18 mouse cellular contexts compared by ENCODE assay signal in the genomic region with DNA sequence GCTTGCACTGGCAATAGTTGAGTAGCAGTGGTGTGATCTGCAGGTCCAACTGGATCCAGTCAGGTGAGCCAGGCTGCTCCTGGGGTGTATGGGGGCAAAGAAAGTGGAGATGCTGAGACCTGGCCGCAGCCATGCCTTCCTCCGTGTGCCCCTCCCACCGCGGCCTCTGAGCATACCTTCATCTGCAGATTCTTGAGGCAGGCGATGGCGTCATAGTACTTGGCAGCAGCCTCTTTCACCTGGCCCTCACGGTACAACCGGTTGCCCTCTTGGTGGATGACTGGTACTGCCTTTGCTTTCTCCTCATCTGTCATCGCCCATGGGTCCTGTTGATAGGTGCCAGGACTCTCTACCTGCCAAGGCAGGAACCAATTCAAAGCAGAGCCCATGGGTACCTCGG. TPM values are rescaled to one million over a fixed set of nuclear protein-coding genes. Genes with fewer than 3 reads are reported as not detected.
"Had no signal": no experiment of that assay in that cellular context is flagged by ENCODE, and none has a peak within 500 bp of the region (broad histone marks: within the 10 kb centered on the region; RNA-seq: fewer than 3 reads in every experiment).

No protein-coding gene starts in this region.

- H3K9me3 ChIP-seq: limb, embryonic 15.5 days; midbrain, embryonic 10.5 days; neural tube, embryonic 15.5 days; stomach, embryonic 15.5 days had no signal

- H3K4me3 ChIP-seq: limb, embryonic 15.5 days; midbrain, embryonic 10.5 days; neural tube, embryonic 15.5 days; stomach, embryonic 15.5 days had no signal

- H3K4me2 ChIP-seq: limb, embryonic 15.5 days; neural tube, embryonic 15.5 days; stomach, embryonic 15.5 days had no signal

- DNase-seq: kidney, adult 11 months; kidney, adult 9 months; kidney, postnatal 14 days; left cerebral cortex, postnatal 4 days; lung, adult 18-20 months; right cerebral cortex, adult 18-20 months; right cerebral cortex, postnatal 25 days had no signal

- H3K27ac ChIP-seq: limb, embryonic 15.5 days; liver, embryonic 14.5 days; midbrain, embryonic 10.5 days; neural tube, embryonic 15.5 days; stomach, embryonic 15.5 days had no signal

- ATAC-seq: midbrain, embryonic 16.5 days had no signal

- H3K9ac ChIP-seq: limb, embryonic 15.5 days; liver, embryonic 14.5 days; neural tube, embryonic 15.5 days; stomach, embryonic 15.5 days had no signal

- H3K27me3 ChIP-seq: limb, embryonic 15.5 days; neural tube, embryonic 15.5 days; stomach, embryonic 15.5 days had no signal

RNA-seq across cellular contexts. Expression of a gene that starts 24.4 kb away (rescaled TPM):
- total RNA-seq: layer of hippocampus, postnatal 14 days; left cerebral cortex, postnatal 10 days; left cerebral cortex, postnatal 4 days had no signal
- polyA plus RNA-seq: large intestine, adult 2 months; limb, embryonic 15.5 days; liver, embryonic 14.5 days; lung, embryonic 16.5 days; midbrain, embryonic 10.5 days; neural tube, embryonic 11.5 days; neural tube, embryonic 15.5 days; stomach, embryonic 15.5 days had no signal

RNA-seq across cellular contexts. Expression of a gene that starts 28.7 kb away (rescaled TPM):
- total RNA-seq: layer of hippocampus, postnatal 14 days; left cerebral cortex, postnatal 4 days had no signal
- polyA plus RNA-seq: lung, embryonic 16.5 days; midbrain, embryonic 10.5 days; neural tube, embryonic 11.5 days had no signal
